Mouse (Mus musculus): Measurements from ENCODE around the gene Fntb. TPM values are rescaled to one million over a fixed set of nuclear protein-coding genes. Genes with fewer than 3 reads are reported as not detected.

Gene Fntb
- total RNA-seq, 4 experiments from 2014 or later, result 22.7 to 24.8 (median 24.3) TPM

GRCm38 (mm10) chr12:76954698-76955423 is 189.5 kb downstream of the Fntb start:
- DNase-seq (ENCODE audit: low spot score in 2 of 2), result peak; percentile 79 to 83

GRCm38 (mm10) chr12:76957688-76958087 is 192.3 kb downstream of the Fntb start:
- DNase-seq (ENCODE audit: low spot score in 2 of 2), result no peak

- no peak for DNase-seq (ENCODE audit: low spot score in 2 of 2)
These were observed 195.9 kb downstream of the Fntb start for GRCm38 (mm10) chr12:76961052-76961931.

- peak; percentile 99 for DNase-seq (ENCODE audit: low spot score in 2 of 2)
These were observed 196.8 kb downstream of the Fntb start, which contains the start of gene Max for GRCm38 (mm10) chr12:76961932-76962891. Max (minus strand) TSS chr12:76962201.

- no peak for DNase-seq (ENCODE audit: low spot score in 2 of 2)
These were observed 199.7 kb downstream of the Fntb start for GRCm38 (mm10) chr12:76965089-76965488.

GRCm38 (mm10) chr12:76965876-76966275 is 200.5 kb downstream of the Fntb start:
- DNase-seq (ENCODE audit: low spot score in 2 of 2), result no peak

Other genes starting within 250 kb of the Fntb start
- gene Plekhg3, start 234.7 kb upstream of the Fntb start, total RNA-seq (2022), result 10 to 100 TPM; 23.4 to 28.6 (median 24.9) TPM
- gene Sptb, start 55.0 kb upstream of the Fntb start, total RNA-seq (2022), result 100 to 1,000 TPM; 114 to 133 (median 126) TPM
- 10 to 100 TPM; 32.5 to 43.5 (median 37.7) TPM for gene Churc1, start 51 bp upstream of the Fntb start, total RNA-seq (2022)
- under 1 TPM in 2 of 4 experiments, not detected in 2; 0.68 to 0.81 TPM for gene Gpx2, start 30.0 kb downstream of the Fntb start, total RNA-seq (2022)
- gene Rab15, start 57.3 kb downstream of the Fntb start, total RNA-seq (2022), result 100 to 1,000 TPM; 153 to 196 (median 173) TPM
- 10 to 100 TPM; 70.9 to 85.2 (median 79.5) TPM for gene Max, start 196.6 kb downstream of the Fntb start, total RNA-seq (2022)